Mouse (Mus musculus) hindbrain, embryonic 16.5 days (tissue): ENCODE results near the gene Hypk. TPM values are rescaled to one million over a fixed set of nuclear protein-coding genes. Genes with fewer than 3 reads are reported as not detected.
A peak's percentile ranks its signal among the peaks of the same experiment; 100 is the strongest.

ENCODE experiments used
- ATAC-seq: fragments of 200-750 bp; cut with Nextera tagmentation; 2 replicates; pipeline ENCODE4 v1.8.0; 2017; ENCODE audit warnings: moderate TSS enrichment, moderate library complexity
- H3K27ac ChIP-seq: fragments of 300-500 bp; sonication (generic); 2 replicates; pipeline ENCODE4 v1.5.1; 2014; ENCODE audit warnings: low read depth, mild to moderate bottlenecking, control low read depth, low read length, moderate library complexity
- H3K27me3 ChIP-seq: fragments of 300-500 bp; sonication (generic); replicated peaks from 2 replicates; pipeline ENCODE4 v1.6.1; 2014; ENCODE audit warnings: low read length; ENCODE audit not compliant: control insufficient read depth, insufficient read depth
- H3K36me3 ChIP-seq: fragments of 300-500 bp; sonication (generic); 2 replicates; pipeline ENCODE4 v1.6.1; 2014; ENCODE audit warnings: mild to moderate bottlenecking, low read length, moderate library complexity, mixed read lengths; ENCODE audit not compliant: control insufficient read depth, insufficient read depth
- H3K4me1 ChIP-seq: fragments of 300-500 bp; sonication (generic); 2 replicates; pipeline ENCODE4 v1.6.1; 2014; ENCODE audit warnings: low read depth, low read length; ENCODE audit not compliant: control insufficient read depth, insufficient read depth
- H3K4me2 ChIP-seq: fragments of 300-500 bp; sonication (generic); 2 replicates; pipeline ENCODE4 v1.6.1; 2014; ENCODE audit warnings: mild to moderate bottlenecking, low read length, control low read depth, moderate library complexity
- H3K4me3 ChIP-seq: fragments of 300-500 bp; sonication (generic); 2 replicates; pipeline ENCODE4 v1.5.1; 2014; ENCODE audit warnings: mild to moderate bottlenecking, low read length, control low read depth, moderate library complexity
- H3K9ac ChIP-seq: fragments of 300-500 bp; sonication (generic); 2 replicates; pipeline ENCODE4 v1.6.1; 2014; ENCODE audit warnings: low read depth, mild to moderate bottlenecking, control low read depth, low read length, moderate library complexity
- H3K9me3 ChIP-seq: fragments of 300-500 bp; sonication (generic); 2 replicates; pipeline ENCODE4 v1.6.1; 2014; ENCODE audit warnings: mild to moderate bottlenecking, low read length, moderate library complexity; ENCODE audit not compliant: control insufficient read depth
- WGBS: fragments of 180-500 bp; shearing (Covaris S2); extraction: QIAGEN DNeasy Blood & Tissue Kit; methylation state at CpG from one replicate; pipeline ENCODE4 v1.1.7; 2014; 5-methylcytosine and 5-hydroxymethylcytosine counted together
- polyA plus RNA-seq: library from polyadenylated mRNA; unstranded; fragments of >200 nt; fragmentation: Nextera tagmentation; extraction: Ambion mirVana; gene quantifications from 2 replicates; pipeline ENCODE4 v1.2.1, GENCODE M21; 2015

The Hypk gene
- polyA plus RNA-seq = 99.2 and 122 TPM in 2 replicates

- H3K4me1 ChIP-seq = peaks cover 20% of the 10 kb centered on the region
- H3K27ac ChIP-seq = no peak within 1 kb of the TSS
- H3K27me3 ChIP-seq = no peaks in the 10 kb centered on the region
- H3K4me3 ChIP-seq = no peak within 1 kb of the TSS
- no peaks in the 10 kb centered on the region for H3K9me3 ChIP-seq
- H3K4me2 ChIP-seq = no peak within 1 kb of the TSS
- no peak within 1 kb of the TSS for H3K9ac ChIP-seq
- WGBS = 86% methylated on average over 4 of the region's 4 CpGs
- peaks cover 12% of the 10 kb centered on the region; the same call in 1 of the 2 replicates for H3K36me3 ChIP-seq
- ATAC-seq = no peak
Observed at GRCm38 (mm10) chr2:121452990-121453389, at the start of gene Hypk. Gene Hypk, plus strand, starts transcription at chr2:121453290.

- no peak overlapping the region for H3K27ac ChIP-seq
- no peak overlapping the region for H3K9ac ChIP-seq
- no peaks in the 10 kb centered on the region for H3K27me3 ChIP-seq
- H3K4me1 ChIP-seq = no peaks in the 10 kb centered on the region
- no peak overlapping the region for H3K4me3 ChIP-seq
- no peaks in the 10 kb centered on the region for H3K9me3 ChIP-seq
- ATAC-seq = no peak
- no peak overlapping the region for H3K4me2 ChIP-seq
- no peaks in the 10 kb centered on the region for H3K36me3 ChIP-seq
Observed at GRCm38 (mm10) chr2:121403296-121403695, 49.8 kb upstream of the Hypk start.

- no peak overlapping the region for H3K4me2 ChIP-seq
- no peak overlapping the region for H3K4me3 ChIP-seq
- H3K36me3 ChIP-seq = no peaks in the 10 kb centered on the region
- no peak overlapping the region for H3K27ac ChIP-seq
- peaks cover 2% of the 10 kb centered on the region; the same call in 1 of the 2 replicates for H3K4me1 ChIP-seq
- no peak for ATAC-seq
- WGBS = 37% methylated on average over 4 of the region's 4 CpGs
- no peaks in the 10 kb centered on the region for H3K27me3 ChIP-seq
- no peak overlapping the region for H3K9ac ChIP-seq
- no peaks in the 10 kb centered on the region for H3K9me3 ChIP-seq
Observed at GRCm38 (mm10) chr2:121408160-121408559, 44.9 kb upstream of the Hypk start.

GRCm38 (mm10) chr2:121412843-121413386 is 40.2 kb upstream of the Hypk start:
- Histone ChIP-seq H3K4me2 (peak overlapping the region; percentile 74), H3K27ac (peak overlapping the region; percentile 96), H3K4me3 (peak overlapping the region; percentile 99), H3K9ac (peak overlapping the region; percentile 98), H3K36me3 (no peaks in the 10 kb centered on the region), H3K9me3 (no peaks in the 10 kb centered on the region), H3K27me3 (no peaks in the 10 kb centered on the region), H3K4me1 (peaks cover 21% of the 10 kb centered on the region)
- WGBS = 11% methylated on average over 4 of the region's 4 CpGs
- no peak for ATAC-seq

- H3K9ac ChIP-seq = peak within 1 kb of the TSS; percentile 98
- WGBS = under 1% methylated on average over 55 of the region's 68 CpGs
- no peaks in the 10 kb centered on the region for H3K27me3 ChIP-seq
- ATAC-seq = peak; percentile 98
- peak within 1 kb of the TSS; percentile 74 for H3K4me2 ChIP-seq
- no peaks in the 10 kb centered on the region for H3K9me3 ChIP-seq
- no peaks in the 10 kb centered on the region for H3K36me3 ChIP-seq
- peak within 1 kb of the TSS; percentile 99 for H3K4me3 ChIP-seq
- H3K27ac ChIP-seq = peak within 1 kb of the TSS; percentile 96
- H3K4me1 ChIP-seq = peaks cover 21% of the 10 kb centered on the region
Observed at GRCm38 (mm10) chr2:121413387-121414042, 39.6 kb upstream of the Hypk start, which contains the start of the genes Pdia3 and Catsper2. Gene Pdia3, plus strand, starts transcription at chr2:121413775. Gene Catsper2, minus strand, starts transcription at chr2:121413792.

- Histone ChIP-seq H3K36me3 (no peaks in the 10 kb centered on the region), H3K4me1 (peaks cover 21% of the 10 kb centered on the region), H3K9me3 (no peaks in the 10 kb centered on the region), H3K4me3 (peak overlapping the region; percentile 99), H3K27me3 (no peaks in the 10 kb centered on the region), H3K9ac (peak overlapping the region; percentile 98), H3K4me2 (peak overlapping the region; percentile 74), H3K27ac (peak overlapping the region; percentile 96)
- peak; percentile 51 for ATAC-seq
- WGBS = 0% methylated on average over 31 of the region's 32 CpGs
Observed at GRCm38 (mm10) chr2:121414139-121414685, 38.9 kb upstream of the Hypk start.

GRCm38 (mm10) chr2:121415103-121415502 is 38.0 kb upstream of the Hypk start:
- no peaks in the 10 kb centered on the region for H3K36me3 ChIP-seq
- H3K4me3 ChIP-seq = peak overlapping the region; percentile 99; the same call in 1 of the 2 replicates
- H3K27me3 ChIP-seq = no peaks in the 10 kb centered on the region
- no peak overlapping the region for H3K27ac ChIP-seq
- H3K4me2 ChIP-seq = peak overlapping the region; percentile 74
- H3K9me3 ChIP-seq = no peaks in the 10 kb centered on the region
- H3K4me1 ChIP-seq = peaks cover 21% of the 10 kb centered on the region
- ATAC-seq = no peak
- peak overlapping the region; percentile 31 for H3K9ac ChIP-seq
- 64% methylated on average over 3 of the region's 3 CpGs for WGBS

- Histone ChIP-seq H3K4me2 (peak overlapping the region; percentile 74), H3K9ac (no peak overlapping the region; the same call in 1 of the 2 replicates), H3K36me3 (no peaks in the 10 kb centered on the region), H3K4me3 (peak overlapping the region; percentile 99; the same call in 1 of the 2 replicates), H3K27ac (no peak overlapping the region), H3K9me3 (no peaks in the 10 kb centered on the region), H3K27me3 (no peaks in the 10 kb centered on the region), H3K4me1 (peaks cover 21% of the 10 kb centered on the region)
- no peak for ATAC-seq
- WGBS = 84% methylated on average over 3 of the region's 3 CpGs
Observed at GRCm38 (mm10) chr2:121415591-121415990, 37.5 kb upstream of the Hypk start.

- peak overlapping the region; percentile 14; the same call in 1 of the 2 replicates for H3K4me2 ChIP-seq
- no peak overlapping the region for H3K4me3 ChIP-seq
- no peaks in the 10 kb centered on the region for H3K27me3 ChIP-seq
- no peak overlapping the region for H3K9ac ChIP-seq
- no peak for ATAC-seq
- H3K36me3 ChIP-seq = no peaks in the 10 kb centered on the region
- no peaks in the 10 kb centered on the region for H3K9me3 ChIP-seq
- no peak overlapping the region for H3K27ac ChIP-seq
- peaks cover 21% of the 10 kb centered on the region for H3K4me1 ChIP-seq
- 91% methylated on average over 6 of the region's 6 CpGs for WGBS
Observed at GRCm38 (mm10) chr2:121416356-121416755, 36.7 kb upstream of the Hypk start.
